Mouse (Mus musculus) kidney, postnatal 0 days (tissue): ENCODE results near the gene Tap2. TPM values are rescaled to one million over a fixed set of nuclear protein-coding genes. Genes with fewer than 3 reads are reported as not detected.

Source experiments
- ATAC-seq: fragments of 200-750 bp; cut with Nextera tagmentation; replicated peaks from 2 replicates; pipeline ENCODE4 v1.8.0; 2017; ENCODE audit warnings: low read depth, moderate number of reproducible peaks, moderate TSS enrichment, moderate library complexity; ENCODE audit not compliant: low FRiP score
- DNase-seq: peaks from one replicate; pipeline ENCODE4 v3.0.0-alpha.2; 2016; ENCODE audit warnings: low spot score
- H3K27ac ChIP-seq: fragments of 300-500 bp; sonication (generic); 2 replicates; pipeline ENCODE4 v1.5.1; 2014; ENCODE audit warnings: mild to moderate bottlenecking
- H3K27me3 ChIP-seq: fragments of 300-500 bp; sonication (generic); 2 replicates; pipeline ENCODE4 v1.6.1; 2014; ENCODE audit warnings: low read length, mixed read lengths; ENCODE audit not compliant: insufficient read depth
- H3K36me3 ChIP-seq: fragments of 300-500 bp; sonication (generic); 2 replicates; pipeline ENCODE4 v1.6.1; 2014; ENCODE audit warnings: low read length, mixed read lengths; ENCODE audit not compliant: insufficient read depth
- H3K4me1 ChIP-seq: fragments of 300-500 bp; sonication (generic); replicated peaks from 2 replicates; pipeline ENCODE4 v1.6.1; 2014; ENCODE audit warnings: antibody characterized with exemption, low read length, mixed read lengths; ENCODE audit not compliant: insufficient read depth
- H3K4me2 ChIP-seq: fragments of 300-500 bp; sonication (generic); 2 replicates; pipeline ENCODE4 v1.6.1; 2014; ENCODE audit warnings: mild to moderate bottlenecking, low read length, moderate library complexity, mixed read lengths
- H3K4me3 ChIP-seq: fragments of 300-500 bp; sonication (generic); replicated peaks from 2 replicates; pipeline ENCODE4 v1.5.1; 2014; ENCODE audit warnings: low read depth, low read length
- H3K9ac ChIP-seq: fragments of 300-500 bp; sonication (generic); 2 replicates; pipeline ENCODE4 v1.6.1; 2014; ENCODE audit warnings: low read depth, low read length
- H3K9me3 ChIP-seq: fragments of 300-500 bp; sonication (generic); replicated peaks from 2 replicates; pipeline ENCODE4 v1.6.1; 2016; ENCODE audit warnings: low read length, inconsistent platforms, mixed read lengths
- CTCF ChIP-seq: IDR thresholded peaks from 2 replicates; pipeline ENCODE4 v1.5.1; 2016; ENCODE audit warnings: antibody characterized with exemption, low read depth, mild to moderate bottlenecking, moderate library complexity
- WGBS: fragments of 180-500 bp; shearing (Covaris S2); extraction: QIAGEN DNeasy Blood & Tissue Kit; methylation state at CpG from one replicate; pipeline ENCODE4 v1.1.7; 2014; 5-methylcytosine and 5-hydroxymethylcytosine counted together
- polyA plus RNA-seq: library from polyadenylated mRNA; unstranded; fragments of >200 nt; fragmentation: Nextera tagmentation; extraction: Ambion mirVana; gene quantifications from 2 replicates; pipeline ENCODE4 v1.2.1, GENCODE M21; 2015

The Tap2 gene
- polyA plus RNA-seq, 1 experiment from 2014 or later: 8.8 TPM

- peak; percentile 84 for TF ChIP-seq CTCF
- Histone ChIP-seq H3K4me3 (peak overlapping the region; percentile 82), H3K4me2 (peak overlapping the region; percentile 96), H3K27me3 (no peaks in the 10 kb centered on the region), H3K36me3 (no peaks in the 10 kb centered on the region), H3K4me1 (no peaks in the 10 kb centered on the region; the same call in 1 of the 2 replicates), H3K27ac (peak overlapping the region; percentile 6; the same call in 1 of the 2 replicates), H3K9ac (peak overlapping the region; percentile 77), H3K9me3 (no peaks in the 10 kb centered on the region)
- DNase-seq (peak; percentile 81), ATAC-seq (peak; percentile 33; the same call in 1 of the 2 replicates)
- WGBS: under 1% methylated on average over 44 of the region's 44 CpGs
These were observed 1.1 kb downstream of the Tap2 start for GRCm38 (mm10) chr17:34204303-34205010.

DNA sequence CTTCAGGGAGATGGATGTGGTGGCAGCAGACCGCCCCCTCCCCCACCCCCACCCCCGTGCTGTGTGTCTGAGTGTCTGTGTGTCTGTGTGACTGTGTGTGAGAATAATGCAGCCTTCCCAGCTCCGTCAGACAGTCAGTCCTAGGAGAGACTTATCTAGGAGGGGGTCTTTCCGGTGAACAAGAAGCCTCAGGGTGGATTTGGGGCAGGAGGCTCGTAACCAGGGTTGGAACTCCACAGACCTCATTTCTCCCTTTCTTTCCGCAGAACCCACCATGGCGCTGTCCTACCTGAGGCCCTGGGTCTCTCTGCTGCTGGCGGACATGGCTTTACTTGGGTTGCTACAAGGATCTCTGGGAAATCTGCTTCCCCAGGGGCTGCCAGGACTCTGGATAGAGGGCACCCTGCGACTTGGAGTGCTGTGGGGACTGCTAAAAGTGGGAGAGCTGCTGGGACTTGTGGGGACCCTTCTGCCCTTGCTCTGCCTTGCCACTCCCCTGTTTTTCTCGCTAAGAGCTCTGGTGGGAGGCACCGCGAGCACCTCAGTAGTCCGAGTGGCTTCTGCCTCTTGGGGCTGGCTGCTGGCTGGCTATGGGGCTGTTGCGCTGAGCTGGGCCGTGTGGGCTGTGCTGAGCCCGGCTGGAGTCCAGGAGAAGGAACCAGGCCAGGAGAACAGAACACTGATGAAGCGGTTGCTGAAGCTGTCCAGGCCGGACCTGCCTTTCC lies 1.9 kb downstream of the Tap2 start:
- no peaks in the 10 kb centered on the region for H3K9me3 ChIP-seq
- no peaks in the 10 kb centered on the region for H3K27me3 ChIP-seq
- peak; percentile 6; the same call in 1 of the 2 replicates for ATAC-seq
- no peaks in the 10 kb centered on the region for H3K36me3 ChIP-seq
- no peaks in the 10 kb centered on the region; the same call in 1 of the 2 replicates for H3K4me1 ChIP-seq
- no peak for TF ChIP-seq CTCF
- H3K27ac ChIP-seq: no peak overlapping the region
- WGBS: 19% methylated on average over 18 of the region's 18 CpGs
- H3K9ac ChIP-seq: peak overlapping the region; percentile 77
- H3K4me3 ChIP-seq: peak overlapping the region; percentile 82
- DNase-seq: no peak
- H3K4me2 ChIP-seq: peak overlapping the region; percentile 96

- TF ChIP-seq CTCF: peak; percentile 75
- 26% methylated on average over 9 of the region's 9 CpGs for whole genome bisulfite sequencing
- ATAC-seq (no peak), DNase-seq (peak; percentile 76)
- peak overlapping the region; percentile 96 for H3K4me2 ChIP-seq
- no peaks in the 10 kb centered on the region for H3K27me3 ChIP-seq
- no peaks in the 10 kb centered on the region for H3K9me3 ChIP-seq
- H3K4me3 ChIP-seq: no peak overlapping the region
- H3K27ac ChIP-seq: no peak overlapping the region
- H3K9ac ChIP-seq: no peak overlapping the region
- no peaks in the 10 kb centered on the region; the same call in 1 of the 2 replicates for H3K4me1 ChIP-seq
- H3K36me3 ChIP-seq: no peaks in the 10 kb centered on the region
These were observed 2.4 kb downstream of the Tap2 start for GRCm38 (mm10) chr17:34205746-34206176.

GRCm38 (mm10) chr17:34206731-34207130 lies 3.4 kb downstream of the Tap2 start:
- H3K4me3 ChIP-seq: no peak overlapping the region
- H3K27me3 ChIP-seq: no peaks in the 10 kb centered on the region
- H3K9me3 ChIP-seq: no peaks in the 10 kb centered on the region
- no peak for DNase-seq
- no peak for ATAC-seq
- no peak overlapping the region for H3K9ac ChIP-seq
- no peak for TF ChIP-seq CTCF
- no peaks in the 10 kb centered on the region for H3K36me3 ChIP-seq
- H3K4me1 ChIP-seq: no peaks in the 10 kb centered on the region; the same call in 1 of the 2 replicates
- H3K27ac ChIP-seq: no peak overlapping the region
- H3K4me2 ChIP-seq: no peak overlapping the region
- 88% methylated on average over 5 of the region's 5 CpGs for WGBS

DNA sequence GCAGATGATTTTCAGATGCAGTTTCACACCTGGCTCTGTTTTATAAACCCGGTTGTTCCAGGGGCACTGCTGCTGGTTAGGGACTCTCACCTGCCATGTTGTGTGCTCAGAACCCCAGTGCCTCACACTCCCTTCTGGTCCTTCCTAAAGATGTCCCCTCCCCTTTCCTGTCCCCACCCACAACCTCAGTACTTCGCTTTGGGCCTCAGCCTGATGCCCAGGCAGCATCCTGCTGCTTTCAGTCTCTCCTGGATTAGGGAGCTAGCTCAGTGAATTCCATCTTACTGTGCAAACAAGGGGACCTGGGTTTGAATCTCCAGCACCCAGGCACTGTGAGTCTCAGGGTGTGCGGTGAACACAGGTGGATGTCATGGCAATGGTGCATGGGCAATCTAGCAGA lies 4.1 kb downstream of the Tap2 start:
- no peaks in the 10 kb centered on the region for H3K9me3 ChIP-seq
- WGBS: 67% methylated on average over 3 of the region's 3 CpGs
- no peaks in the 10 kb centered on the region; the same call in 1 of the 2 replicates for H3K4me1 ChIP-seq
- H3K9ac ChIP-seq: no peak overlapping the region
- H3K27ac ChIP-seq: no peak overlapping the region
- H3K4me2 ChIP-seq: no peak overlapping the region
- ATAC-seq (no peak), DNase-seq (no peak)
- H3K27me3 ChIP-seq: no peaks in the 10 kb centered on the region
- no peak overlapping the region for H3K4me3 ChIP-seq
- no peak for TF ChIP-seq CTCF
- H3K36me3 ChIP-seq: no peaks in the 10 kb centered on the region

GRCm38 (mm10) chr17:34207866-34208265 lies 4.5 kb downstream of the Tap2 start:
- WGBS: 97% methylated on average over 9 of the region's 9 CpGs

More at GRCm38 (mm10) chr17:34207866-34208265, 4.5 kb downstream of the Tap2 start:
- Histone ChIP-seq H3K4me2 (no peak overlapping the region), H3K4me1 (no peaks in the 10 kb centered on the region; the same call in 1 of the 2 replicates), H3K27ac (no peak overlapping the region), H3K9ac (no peak overlapping the region), H3K9me3 (no peaks in the 10 kb centered on the region), H3K36me3 (no peaks in the 10 kb centered on the region), H3K27me3 (0 out of 2 replicates have a peak, but pooled peaks cover 3% of the 10 kb centered on the region), H3K4me3 (no peak overlapping the region)
- DNase-seq (no peak), ATAC-seq (no peak)
- no peak for TF ChIP-seq CTCF
